In genomic region chr11:120350711-120351110, GRCm38 (mm10) we compare ENCODE assay signal across 8 mouse cellular contexts. TPM values are rescaled to one million over a fixed set of nuclear protein-coding genes. Genes with fewer than 3 reads are reported as not detected.
A peak's percentile ranks its signal among the peaks of the same experiment; 100 is the strongest.
DNase-seq lines count a peak whose midpoint lies in the region; ATAC-seq and TF ChIP-seq lines count a peak whose summit lies in the region.

No protein-coding gene starts in this region.

- H3K36me3 ChIP-seq in heart, embryonic 10.5 days = peaks cover 9% of the 10 kb centered on the region
- peaks cover 9% of the 10 kb centered on the region for H3K36me3 ChIP-seq in kidney, embryonic 15.5 days
- no peaks in the 10 kb centered on the region for H3K36me3 ChIP-seq in lung, postnatal 0 days (ENCODE audit: insufficient read depth, low read length)

- no peak for ATAC-seq in kidney, embryonic 15.5 days (replicated peaks; ENCODE audit: low FRiP score)
- peak; percentile 6 for ATAC-seq in lung, postnatal 0 days
- no peak for ATAC-seq in granulocyte monocyte progenitor cell, adult 5-6 weeks (replicated peaks; ENCODE audit: poor library complexity, severe bottlenecking)

- H3K27ac ChIP-seq in heart, embryonic 10.5 days = peak overlapping the region; percentile 100
- peak overlapping the region; percentile 100 for H3K27ac ChIP-seq in kidney, embryonic 15.5 days
- peak overlapping the region; percentile 100 for H3K27ac ChIP-seq in lung, postnatal 0 days (ENCODE audit: low read length)

- no peaks in the 10 kb centered on the region for H3K9me3 ChIP-seq in heart, embryonic 10.5 days
- no peaks in the 10 kb centered on the region for H3K9me3 ChIP-seq in kidney, embryonic 15.5 days (replicated peaks)
- no peaks in the 10 kb centered on the region for H3K9me3 ChIP-seq in lung, postnatal 0 days (ENCODE audit: low read length)

- DNase-seq in right cerebral cortex, postnatal 14 days = peak; percentile 12
- DNase-seq in right cerebral cortex, postnatal 4 days = no peak
- DNase-seq in cerebellum, postnatal 4 days (ENCODE audit: low spot score in 2 of 2) = peak; percentile 18 to 31
- DNase-seq in heart, embryonic 10.5 days (ENCODE audit: low spot score) = peak; percentile 83
- peak; percentile 85 for DNase-seq in lung, postnatal 0 days (ENCODE audit: low spot score)
- DNase-seq in urinary bladder, postnatal 10 days (ENCODE audit: low spot score) = peak; percentile 10

- H3K27me3 ChIP-seq in heart, embryonic 10.5 days (ENCODE audit: insufficient read depth, poor library complexity, severe bottlenecking) = no peaks in the 10 kb centered on the region
- H3K27me3 ChIP-seq in kidney, embryonic 15.5 days = no peaks in the 10 kb centered on the region
- H3K27me3 ChIP-seq in lung, postnatal 0 days (replicated peaks; ENCODE audit: insufficient read depth, low read length) = no peaks in the 10 kb centered on the region

- TF ChIP-seq EP300 in lung, postnatal 0 days (IDR thresholded peaks at IDR 0.05) = peak; percentile 67

- peak overlapping the region; percentile 95 for H3K4me3 ChIP-seq in heart, embryonic 10.5 days
- peak overlapping the region; percentile 99 for H3K4me3 ChIP-seq in kidney, embryonic 15.5 days (replicated peaks)
- peak overlapping the region; percentile 100 for H3K4me3 ChIP-seq in lung, postnatal 0 days (ENCODE audit: low read depth, low read length)

- peaks cover 59% of the 10 kb centered on the region for H3K4me1 ChIP-seq in heart, embryonic 10.5 days
- H3K4me1 ChIP-seq in kidney, embryonic 15.5 days = peaks cover 62% of the 10 kb centered on the region
- H3K4me1 ChIP-seq in lung, postnatal 0 days (ENCODE audit: insufficient read depth, low read depth, low read length) = peaks cover 26% of the 10 kb centered on the region

- peak overlapping the region; percentile 100 for H3K9ac ChIP-seq in kidney, embryonic 15.5 days
- 0 out of 2 replicates have a peak overlapping the region, but pooled peaks have one; percentile 100 for H3K9ac ChIP-seq in lung, postnatal 0 days (replicated peaks; ENCODE audit: low read depth)

- 14% methylated on average over 11 of the region's 11 CpGs for WGBS in heart, embryonic 10.5 days
- 10% methylated on average over 11 of the region's 11 CpGs for whole genome bisulfite sequencing in kidney, embryonic 15.5 days
- WGBS in lung, postnatal 0 days = 16% methylated on average over 11 of the region's 11 CpGs

- H3K4me2 ChIP-seq in kidney, embryonic 15.5 days = peak overlapping the region; percentile 83
- H3K4me2 ChIP-seq in lung, postnatal 0 days (replicated peaks; ENCODE audit: low read depth, low read length) = peak overlapping the region; percentile 90

- no peak for TF ChIP-seq CTCF in lung, postnatal 0 days (IDR thresholded peaks at IDR 0.05)

RNA-seq across cellular contexts. Expression of gene Actg1, which starts 2.4 kb away (rescaled TPM):
- 1,513 and 2,033 TPM in 2 replicates for polyA plus RNA-seq in heart, embryonic 10.5 days (2016; fragmentation: Nextera tagmentation; extraction: Ambion mirVana)
- polyA plus RNA-seq in kidney, embryonic 15.5 days (2015; fragmentation: Nextera tagmentation; extraction: Ambion mirVana) = 2,367 and 2,520 TPM in 2 replicates
- 1,989 and 2,317 TPM in 2 replicates for polyA plus RNA-seq in lung, postnatal 0 days (2015; fragmentation: Nextera tagmentation; extraction: Ambion mirVana)
- 1,412 and 1,653 TPM in 2 replicates for total RNA-seq in granulocyte monocyte progenitor cell, adult 5-6 weeks (2014; fragmentation: Nextera tagmentation)
- 733 and 780 TPM in 2 replicates for total RNA-seq in granulocyte monocyte progenitor cell, adult 5-6 weeks (2017)

RNA-seq across cellular contexts. Expression of gene Fscn2, which starts 10.6 kb away (rescaled TPM):
- polyA plus RNA-seq in heart, embryonic 10.5 days (2016; fragmentation: Nextera tagmentation; extraction: Ambion mirVana) = 0.25 and 0.49 TPM in 2 replicates
- 1.1 and 1.2 TPM in 2 replicates for polyA plus RNA-seq in kidney, embryonic 15.5 days (2015; fragmentation: Nextera tagmentation; extraction: Ambion mirVana)
- polyA plus RNA-seq in lung, postnatal 0 days (2015; fragmentation: Nextera tagmentation; extraction: Ambion mirVana) = 0.36 and 0.74 TPM in 2 replicates
- not detected in 2 replicates for total RNA-seq in granulocyte monocyte progenitor cell, adult 5-6 weeks (2014; fragmentation: Nextera tagmentation)
- total RNA-seq in granulocyte monocyte progenitor cell, adult 5-6 weeks (2017) = not detected in 2 replicates

RNA-seq across cellular contexts. Expression of gene Faap100, which starts 27.9 kb away (rescaled TPM):
- 32.5 and 35.9 TPM in 2 replicates for polyA plus RNA-seq in heart, embryonic 10.5 days (2016; fragmentation: Nextera tagmentation; extraction: Ambion mirVana)
- polyA plus RNA-seq in kidney, embryonic 15.5 days (2015; fragmentation: Nextera tagmentation; extraction: Ambion mirVana) = 33.1 and 41.9 TPM in 2 replicates
- polyA plus RNA-seq in lung, postnatal 0 days (2015; fragmentation: Nextera tagmentation; extraction: Ambion mirVana) = 18.1 and 19.6 TPM in 2 replicates
- 8.3 and 13.2 TPM in 2 replicates for total RNA-seq in granulocyte monocyte progenitor cell, adult 5-6 weeks (2014; fragmentation: Nextera tagmentation)
- 12.9 and 18.8 TPM in 2 replicates for total RNA-seq in granulocyte monocyte progenitor cell, adult 5-6 weeks (2017)
